Mouse (Mus musculus) c-Kit-negative CD71-positive TER-119-positive erythroid progenitor cells, embryonic 14.5 days (primary cell): Measurements from ENCODE around the gene Ghdc.
"Not testable (repeated sequence)": the region's sequence is repeated elsewhere in the genome, so short reads cannot be mapped to it uniquely, and the experiment has no call there.

Source experiments
- DNase-seq: peaks from one replicate; pipeline ENCODE4 v3.0.0-alpha.2; 2013; ENCODE audit warnings: low read depth, low spot score

The Ghdc gene

GRCm38 (mm10) chr11:100770646-100771408 is at the start of gene Ghdc:
Gene Ghdc (minus strand): TSS chr11:100770957.
- DNase-seq = no peak

DNA sequence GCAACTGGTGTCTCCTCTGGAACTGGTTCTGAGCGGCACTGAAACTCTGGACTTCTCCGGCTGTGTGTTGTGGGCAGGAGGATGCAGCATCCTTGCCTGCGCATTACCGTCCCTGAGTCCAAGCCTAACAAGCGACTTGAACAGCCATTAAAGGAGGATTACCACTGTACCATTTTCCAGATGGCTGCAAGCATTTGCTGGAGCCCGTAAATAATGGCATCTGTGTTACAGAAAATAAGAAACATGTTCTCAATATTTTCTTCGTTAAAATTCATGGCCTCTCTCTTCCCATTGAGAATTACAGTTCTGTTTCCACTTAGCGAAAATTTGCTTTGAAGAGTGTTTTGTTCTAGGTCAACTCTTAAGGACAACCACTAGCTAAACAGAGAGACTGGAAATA is 49.3 kb upstream of the Ghdc start:
- no peak for DNase-seq

DNA sequence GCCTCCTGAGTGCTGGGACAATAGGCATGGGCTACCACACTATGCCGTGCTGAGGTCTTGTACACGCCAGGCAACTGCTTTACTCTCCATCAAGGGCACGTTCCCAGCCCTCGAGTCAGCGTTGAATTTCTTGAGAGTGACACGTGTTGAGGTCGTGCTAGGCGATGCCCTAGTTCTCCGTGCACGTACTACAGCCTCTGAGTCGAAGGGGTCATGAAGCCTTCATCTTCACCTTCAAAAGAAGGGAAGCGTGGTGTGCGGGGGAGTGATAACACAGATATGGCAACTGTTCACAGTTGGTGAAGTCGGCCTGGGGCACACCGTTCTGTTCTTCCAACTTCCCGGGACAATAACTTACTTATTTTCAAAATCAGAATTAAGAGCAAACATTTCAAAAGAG is 48.9 kb upstream of the Ghdc start:
- no peak for DNase-seq

- no peak for DNase-seq
Measured at GRCm38 (mm10) chr11:100819048-100819447, 48.3 kb upstream of the Ghdc start.

DNA sequence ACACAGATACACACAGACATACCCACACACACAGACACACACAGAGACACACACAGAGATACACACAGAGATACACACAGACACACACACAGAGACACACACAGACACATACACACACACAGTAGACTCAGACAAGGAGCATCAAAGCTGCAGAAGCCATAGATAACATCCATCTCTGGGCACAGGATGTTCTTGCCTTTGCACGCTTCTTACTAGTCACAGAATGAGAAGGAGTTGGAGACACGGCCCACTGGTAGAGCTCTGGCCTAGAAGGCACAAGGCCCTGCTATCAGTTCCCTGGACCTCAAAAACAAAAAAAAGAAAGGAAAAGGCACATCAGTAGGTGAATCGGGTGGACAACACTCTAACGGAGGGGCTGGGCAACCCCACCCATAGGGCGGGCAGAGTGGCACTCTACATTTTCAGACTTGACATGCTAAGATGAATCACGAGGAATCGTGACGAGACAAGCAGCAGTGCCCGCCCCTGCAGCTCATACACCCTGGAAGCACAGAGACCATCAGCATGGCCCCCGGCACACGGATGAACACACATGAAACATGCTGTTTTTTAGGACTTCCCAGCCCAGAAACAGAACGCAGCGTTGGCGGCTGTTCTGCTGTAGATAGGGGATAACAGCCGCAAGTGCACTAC is 47.7 kb upstream of the Ghdc start:
- DNase-seq = no peak

DNA sequence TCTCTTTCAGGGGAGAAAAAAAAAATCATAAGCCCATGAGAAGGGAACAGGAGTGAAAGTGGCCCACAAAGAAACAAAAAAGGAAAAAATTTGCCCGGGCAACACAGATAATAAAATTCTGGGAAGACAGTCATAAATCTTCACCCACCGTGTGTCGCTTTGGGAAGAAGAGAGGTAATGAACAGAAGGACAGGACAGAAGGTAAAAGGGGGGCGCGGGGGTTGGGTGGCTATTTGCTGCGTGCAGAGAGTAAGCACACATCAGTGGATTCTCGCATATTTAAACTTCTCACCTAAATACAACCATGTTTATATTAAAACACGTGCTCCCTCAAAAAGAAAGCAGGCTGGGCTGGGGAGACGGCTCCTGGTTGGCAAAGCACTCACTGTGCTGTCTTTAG is 46.6 kb upstream of the Ghdc start:
- no peak for DNase-seq

- DNase-seq = no peak
Measured at GRCm38 (mm10) chr11:100816801-100817200, 46.0 kb upstream of the Ghdc start.

GRCm38 (mm10) chr11:100816342-100816741 is 45.6 kb upstream of the Ghdc start:
- DNase-seq = no peak

GRCm38 (mm10) chr11:100814498-100814897 is 43.7 kb upstream of the Ghdc start:
- no peak for DNase-seq

- DNase-seq = no peak
Measured at GRCm38 (mm10) chr11:100811132-100811531, 40.4 kb upstream of the Ghdc start.

GRCm38 (mm10) chr11:100810516-100810915 is 39.8 kb upstream of the Ghdc start:
- no peak for DNase-seq

- DNase-seq = no peak
Measured at GRCm38 (mm10) chr11:100806380-100807305, 35.9 kb upstream of the Ghdc start.

- DNase-seq = no peak
Measured at GRCm38 (mm10) chr11:100805535-100805934, 34.8 kb upstream of the Ghdc start.

- no peak for DNase-seq
Measured at GRCm38 (mm10) chr11:100804409-100804808, 33.7 kb upstream of the Ghdc start.

DNA sequence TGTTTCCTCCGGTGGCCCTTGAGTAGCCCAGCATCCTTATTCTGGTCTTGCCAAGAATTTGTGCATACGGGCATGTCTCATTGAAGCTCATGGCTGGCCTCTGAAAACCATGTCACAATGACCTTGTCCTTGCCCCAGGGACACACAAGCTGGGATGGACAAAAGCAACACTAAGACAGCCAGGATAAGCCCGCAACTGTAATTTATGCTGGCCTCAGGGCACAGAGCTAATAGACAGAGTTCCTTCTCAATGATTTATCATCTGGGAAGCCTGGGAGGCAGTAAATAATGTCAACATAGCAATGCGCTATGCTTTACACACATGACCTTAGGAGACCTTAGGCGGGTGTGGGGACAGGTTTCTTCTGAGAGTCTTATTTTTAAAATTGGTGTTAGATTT is 28.7 kb upstream of the Ghdc start:
- DNase-seq = no peak

DNA sequence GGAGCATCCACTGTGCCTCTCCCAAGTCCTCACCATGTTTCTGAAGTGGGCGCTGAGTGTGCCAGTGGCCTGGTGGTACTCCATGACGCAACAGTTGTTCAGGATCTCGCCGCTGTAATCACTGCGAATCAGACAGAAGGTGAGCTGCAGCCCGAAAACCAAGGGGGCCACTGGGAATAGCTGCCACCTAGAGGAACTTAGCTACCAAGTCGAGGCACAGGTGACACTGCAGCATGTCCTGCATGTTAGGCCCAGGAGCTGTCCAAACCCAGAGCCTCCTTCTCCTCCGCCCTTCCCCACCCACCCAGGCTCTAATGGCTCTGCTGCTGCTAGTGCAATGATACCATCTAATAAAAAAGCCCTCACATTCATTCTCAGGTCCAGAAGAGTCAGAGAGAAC is 25.8 kb upstream of the Ghdc start:
- DNase-seq = no peak

DNA sequence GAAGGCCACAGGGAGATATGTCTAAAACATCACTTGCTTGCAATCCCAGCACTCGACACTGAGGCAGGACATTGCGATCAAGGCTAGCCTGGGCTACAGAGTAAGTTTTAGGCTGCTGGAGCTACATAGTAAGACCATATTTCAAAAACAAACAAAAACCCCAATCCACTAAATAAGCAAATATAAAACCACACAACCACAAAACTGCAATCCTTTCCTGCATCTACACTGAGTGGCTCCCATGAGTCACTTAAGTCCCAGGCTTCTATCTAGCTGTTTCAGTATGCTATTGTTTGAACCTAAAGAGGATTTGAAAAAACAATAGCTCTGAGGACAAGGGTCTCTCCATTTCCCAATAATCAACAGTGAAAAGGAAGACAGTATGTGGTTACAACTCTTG is 24.6 kb upstream of the Ghdc start:
- DNase-seq = no peak

GRCm38 (mm10) chr11:100791457-100792049 is 20.8 kb upstream of the Ghdc start:
- no peak for DNase-seq

GRCm38 (mm10) chr11:100790644-100791043 is 19.9 kb upstream of the Ghdc start:
- not testable (repeated sequence) for DNase-seq

GRCm38 (mm10) chr11:100789702-100790101 is 18.9 kb upstream of the Ghdc start:
- DNase-seq = no peak

GRCm38 (mm10) chr11:100785774-100786173 is 15.0 kb upstream of the Ghdc start:
- no peak for DNase-seq

GRCm38 (mm10) chr11:100784286-100784685 is 13.5 kb upstream of the Ghdc start:
- DNase-seq = no peak
